Mouse (Mus musculus) midbrain, postnatal 0 days (tissue): Measurements from ENCODE around the gene Llph. TPM values are rescaled to one million over a fixed set of nuclear protein-coding genes. Genes with fewer than 3 reads are reported as not detected.

ENCODE experiments used
- ATAC-seq: fragments of 200-750 bp; cut with Nextera tagmentation; 2 replicates; pipeline ENCODE4 v1.8.0; 2017; ENCODE audit warnings: moderate number of reproducible peaks, mild to moderate bottlenecking, moderate TSS enrichment, moderate library complexity; ENCODE audit not compliant: low FRiP score
- DNase-seq: peaks from one replicate; pipeline ENCODE4 v3.0.0-alpha.2; 2015; ENCODE audit warnings: low spot score
- H3K27ac ChIP-seq: fragments of 300-500 bp; sonication (generic); 2 replicates; pipeline ENCODE4 v1.5.1; 2014; ENCODE audit warnings: low read depth, mild to moderate bottlenecking, low read length, mixed read lengths
- H3K27me3 ChIP-seq: fragments of 300-500 bp; sonication (generic); 2 replicates; pipeline ENCODE4 v1.6.1; 2014; ENCODE audit warnings: low read length, control low read depth, mixed read lengths; ENCODE audit not compliant: insufficient read depth
- H3K36me3 ChIP-seq: fragments of 300-500 bp; sonication (generic); 2 replicates; pipeline ENCODE4 v1.6.1; 2014; ENCODE audit warnings: low read length, control low read depth, mixed read lengths; ENCODE audit not compliant: insufficient read depth
- H3K4me1 ChIP-seq: fragments of 300-500 bp; sonication (generic); 2 replicates; pipeline ENCODE4 v1.6.1; 2014; ENCODE audit warnings: mild to moderate bottlenecking, control low read depth, antibody characterized with exemption, low read length, mixed read lengths; ENCODE audit not compliant: insufficient read depth
- H3K4me2 ChIP-seq: fragments of 300-500 bp; sonication (generic); 2 replicates; pipeline ENCODE4 v1.6.1; 2014; ENCODE audit warnings: low read depth, mild to moderate bottlenecking, low read length, mixed read lengths; ENCODE audit not compliant: poor library complexity, severe bottlenecking
- H3K4me3 ChIP-seq: fragments of 300-500 bp; sonication (generic); 2 replicates; pipeline ENCODE4 v1.5.1; 2014; ENCODE audit warnings: low read depth, mild to moderate bottlenecking, low read length, moderate library complexity
- H3K9ac ChIP-seq: fragments of 300-500 bp; sonication (generic); replicated peaks from 2 replicates; pipeline ENCODE4 v1.6.1; 2014; ENCODE audit warnings: mild to moderate bottlenecking, low read length, moderate library complexity, mixed read lengths; ENCODE audit not compliant: poor library complexity, severe bottlenecking
- H3K9me3 ChIP-seq: fragments of 300-500 bp; sonication (generic); 2 replicates; pipeline ENCODE4 v1.6.1; 2016; ENCODE audit warnings: low read length, control low read depth
- CTCF ChIP-seq: IDR thresholded peaks from 2 replicates; pipeline ENCODE4 v1.5.1; 2016; ENCODE audit warnings: antibody characterized with exemption, mild to moderate bottlenecking
- WGBS: fragments of 180-500 bp; shearing (Covaris S2); extraction: QIAGEN DNeasy Blood & Tissue Kit; methylation state at CpG from one replicate; pipeline ENCODE4 v1.1.7; 2014; 5-methylcytosine and 5-hydroxymethylcytosine counted together
- polyA plus RNA-seq: library from polyadenylated mRNA; unstranded; fragments of >200 nt; fragmentation: Nextera tagmentation; extraction: Ambion mirVana; gene quantifications from 2 replicates; pipeline ENCODE4 v1.2.1, GENCODE M21; 2015
- total RNA-seq: library from RNA; depleted of rRNA; stranded (reverse); fragments of >200 nt; gene quantifications from 2 replicates; pipeline ENCODE4 v1.2.3, GENCODE M21; 2014; rRNA removed

Gene Llph
- total and polyA plus RNA-seq, 2 experiments from 2014 or later, result 4.0 to 40.1 TPM

GRCm38 (mm10) chr10:120273335-120273734 is 46.5 kb downstream of the Llph start:
- Histone ChIP-seq H3K9ac (no peak overlapping the region), H3K36me3 (no peaks in the 10 kb centered on the region), H3K27me3 (no peaks in the 10 kb centered on the region), H3K4me1 (peaks cover 3% of the 10 kb centered on the region; the same call in 1 of the 2 replicates), H3K27ac (no peak overlapping the region), H3K9me3 (no peaks in the 10 kb centered on the region), H3K4me3 (no peak overlapping the region), H3K4me2 (no peak overlapping the region)
- 78% methylated on average over 7 of the region's 7 CpGs for WGBS
- DNase-seq (no peak), ATAC-seq (no peak)
- no peak for TF ChIP-seq CTCF

DNA sequence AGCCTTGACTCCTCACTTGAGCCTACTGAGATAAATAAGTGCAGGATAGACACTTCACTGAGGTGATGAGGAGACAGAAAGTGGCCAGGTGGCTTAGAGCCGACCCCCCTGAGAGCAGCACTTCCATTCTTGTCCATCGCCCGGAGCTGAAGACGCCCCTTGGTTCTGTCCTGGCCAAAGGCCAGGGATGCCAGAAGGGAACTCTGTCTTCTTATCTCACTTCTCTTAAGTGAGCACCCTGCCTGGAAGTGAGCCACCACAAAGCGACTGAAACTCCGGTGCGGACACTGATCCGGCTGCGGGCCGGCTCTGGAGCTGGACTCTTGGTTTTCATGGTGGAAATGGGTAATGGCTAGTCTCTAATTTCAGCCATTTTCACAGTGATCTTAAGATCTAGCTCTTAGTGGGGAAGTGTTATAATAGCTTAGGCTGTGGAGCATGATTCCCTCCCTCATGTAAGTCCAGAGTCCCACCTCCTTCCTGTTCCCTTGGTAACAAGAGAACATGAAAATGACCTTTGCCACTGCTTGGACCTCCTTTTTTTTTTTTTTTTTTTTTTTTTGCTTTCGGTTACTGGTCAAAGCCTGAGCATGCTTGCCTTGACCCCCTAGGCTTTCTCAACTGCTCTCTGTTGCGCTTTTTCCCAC is 52.7 kb downstream of the Llph start:
- no peak overlapping the region for H3K4me3 ChIP-seq
- DNase-seq (no peak), ATAC-seq (no peak)
- H3K9me3 ChIP-seq, result no peaks in the 10 kb centered on the region
- no peak overlapping the region for H3K9ac ChIP-seq
- no peak overlapping the region for H3K4me2 ChIP-seq
- no peaks in the 10 kb centered on the region for H3K4me1 ChIP-seq
- H3K36me3 ChIP-seq, result no peaks in the 10 kb centered on the region
- no peak overlapping the region for H3K27ac ChIP-seq
- TF ChIP-seq CTCF, result no peak
- 85% methylated on average over 12 of the region's 12 CpGs for WGBS
- H3K27me3 ChIP-seq, result no peaks in the 10 kb centered on the region

DNA sequence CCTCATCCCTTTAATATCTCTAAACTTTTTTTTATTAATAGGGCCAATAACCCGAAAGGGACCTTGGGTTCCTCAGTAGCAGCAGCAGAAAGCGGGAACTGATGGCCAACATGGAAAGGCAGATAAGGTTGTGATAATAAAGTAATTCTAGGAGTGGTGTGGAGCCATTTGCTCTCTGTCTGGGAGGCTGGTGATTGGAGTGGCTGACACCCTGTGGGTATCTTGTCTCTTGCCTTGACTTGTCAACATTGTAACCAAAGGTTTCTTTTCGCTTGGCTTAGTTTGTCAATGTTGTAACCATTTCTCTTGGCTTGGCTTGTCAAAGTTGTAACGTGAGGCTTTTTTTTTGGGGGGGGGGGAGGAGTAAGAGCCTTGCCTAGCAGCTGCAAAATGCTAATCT is 53.5 kb downstream of the Llph start:
- no peak for TF ChIP-seq CTCF
- ATAC-seq, result no peak
- Histone ChIP-seq H3K9ac (no peak overlapping the region), H3K4me3 (no peak overlapping the region), H3K4me1 (no peaks in the 10 kb centered on the region), H3K9me3 (no peaks in the 10 kb centered on the region), H3K36me3 (no peaks in the 10 kb centered on the region), H3K4me2 (no peak overlapping the region), H3K27me3 (no peaks in the 10 kb centered on the region), H3K27ac (no peak overlapping the region)
- WGBS, result 81% methylated on average over 4 of the region's 4 CpGs
- DNase-seq, result no peak

DNA sequence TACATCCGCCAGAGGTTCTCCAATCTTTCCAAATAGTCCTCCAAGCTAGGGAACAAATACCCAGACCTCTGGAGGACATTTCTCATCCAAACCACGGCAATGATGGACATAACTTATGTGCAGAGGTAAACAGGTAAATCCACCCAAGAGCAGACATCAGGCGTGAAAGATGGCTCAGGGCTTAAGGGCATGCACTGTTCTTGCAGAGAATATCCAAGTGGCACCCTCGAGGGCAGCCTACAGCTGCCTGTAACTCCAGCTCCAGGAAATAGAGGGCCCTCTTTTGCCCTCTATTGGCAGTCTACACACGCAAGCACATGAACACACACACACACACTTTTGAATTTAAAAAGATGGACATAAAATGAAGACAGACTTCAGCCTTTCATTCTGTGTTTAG is 54.8 kb downstream of the Llph start:
- no peaks in the 10 kb centered on the region for H3K4me1 ChIP-seq
- no peaks in the 10 kb centered on the region for H3K9me3 ChIP-seq
- ATAC-seq, result no peak
- no peak overlapping the region for H3K9ac ChIP-seq
- no peak overlapping the region for H3K4me3 ChIP-seq
- no peaks in the 10 kb centered on the region for H3K27me3 ChIP-seq
- DNase-seq, result no peak
- no peak overlapping the region for H3K4me2 ChIP-seq
- no peak overlapping the region for H3K27ac ChIP-seq
- WGBS, result 95% methylated on average over 5 of the region's 5 CpGs
- no peak for TF ChIP-seq CTCF
- H3K36me3 ChIP-seq, result no peaks in the 10 kb centered on the region

Other genes with a start within 250 kb of the Llph start
- gene Helb, start 114.1 kb upstream of the Llph start, total RNA-seq, result 1.8 and 4.2 TPM in 2 replicates
- gene Helb, start 114.1 kb upstream of the Llph start, polyA plus RNA-seq, result 1.5 and 1.7 TPM in 2 replicates
- gene Tmbim4, start 25.5 kb upstream of the Llph start, total RNA-seq, result 40.5 and 70.6 TPM in 2 replicates
- 109 and 115 TPM in 2 replicates for gene Tmbim4, start 25.5 kb upstream of the Llph start, polyA plus RNA-seq
- gene Irak3, start 24.9 kb upstream of the Llph start, total RNA-seq, result 0.33 and 0.60 TPM in 2 replicates
- 0.17 and 0.19 TPM in 2 replicates for gene Irak3, start 24.9 kb upstream of the Llph start, polyA plus RNA-seq
- gene Hmga2, start 249.4 kb downstream of the Llph start, total RNA-seq, result 0.85 and 0.99 TPM in 2 replicates
- 0.30 and 0.32 TPM in 2 replicates for gene Hmga2, start 249.4 kb downstream of the Llph start, polyA plus RNA-seq